Mouse (Mus musculus) midbrain, postnatal 0 days (tissue): ENCODE measurements around the gene Bmp2k. TPM values are rescaled to one million over a fixed set of nuclear protein-coding genes. Genes with fewer than 3 reads are reported as not detected.

Experiments
- ATAC-seq: fragments of 200-750 bp; cut with Nextera tagmentation; 2 replicates; pipeline ENCODE4 v1.8.0; 2017; ENCODE audit warnings: moderate number of reproducible peaks, mild to moderate bottlenecking, moderate TSS enrichment, moderate library complexity; ENCODE audit not compliant: low FRiP score
- DNase-seq: peaks from one replicate; pipeline ENCODE4 v3.0.0-alpha.2; 2015; ENCODE audit warnings: low spot score
- H3K27ac ChIP-seq: fragments of 300-500 bp; sonication (generic); 2 replicates; pipeline ENCODE4 v1.5.1; 2014; ENCODE audit warnings: low read depth, mild to moderate bottlenecking, low read length, mixed read lengths
- H3K27me3 ChIP-seq: fragments of 300-500 bp; sonication (generic); 2 replicates; pipeline ENCODE4 v1.6.1; 2014; ENCODE audit warnings: low read length, control low read depth, mixed read lengths; ENCODE audit not compliant: insufficient read depth
- H3K36me3 ChIP-seq: fragments of 300-500 bp; sonication (generic); 2 replicates; pipeline ENCODE4 v1.6.1; 2014; ENCODE audit warnings: low read length, control low read depth, mixed read lengths; ENCODE audit not compliant: insufficient read depth
- H3K4me1 ChIP-seq: fragments of 300-500 bp; sonication (generic); 2 replicates; pipeline ENCODE4 v1.6.1; 2014; ENCODE audit warnings: mild to moderate bottlenecking, control low read depth, antibody characterized with exemption, low read length, mixed read lengths; ENCODE audit not compliant: insufficient read depth
- H3K4me2 ChIP-seq: fragments of 300-500 bp; sonication (generic); 2 replicates; pipeline ENCODE4 v1.6.1; 2014; ENCODE audit warnings: low read depth, mild to moderate bottlenecking, low read length, mixed read lengths; ENCODE audit not compliant: poor library complexity, severe bottlenecking
- H3K4me3 ChIP-seq: fragments of 300-500 bp; sonication (generic); 2 replicates; pipeline ENCODE4 v1.5.1; 2014; ENCODE audit warnings: low read depth, mild to moderate bottlenecking, low read length, moderate library complexity
- H3K9ac ChIP-seq: fragments of 300-500 bp; sonication (generic); replicated peaks from 2 replicates; pipeline ENCODE4 v1.6.1; 2014; ENCODE audit warnings: mild to moderate bottlenecking, low read length, moderate library complexity, mixed read lengths; ENCODE audit not compliant: poor library complexity, severe bottlenecking
- H3K9me3 ChIP-seq: fragments of 300-500 bp; sonication (generic); 2 replicates; pipeline ENCODE4 v1.6.1; 2016; ENCODE audit warnings: low read length, control low read depth
- CTCF ChIP-seq: IDR thresholded peaks from 2 replicates; pipeline ENCODE4 v1.5.1; 2016; ENCODE audit warnings: antibody characterized with exemption, mild to moderate bottlenecking
- WGBS: fragments of 180-500 bp; shearing (Covaris S2); extraction: QIAGEN DNeasy Blood & Tissue Kit; methylation state at CpG from one replicate; pipeline ENCODE4 v1.1.7; 2014; 5-methylcytosine and 5-hydroxymethylcytosine counted together
- polyA plus RNA-seq: library from polyadenylated mRNA; unstranded; fragments of >200 nt; fragmentation: Nextera tagmentation; extraction: Ambion mirVana; gene quantifications from 2 replicates; pipeline ENCODE4 v1.2.1, GENCODE M21; 2015
- total RNA-seq: library from RNA; depleted of rRNA; stranded (reverse); fragments of >200 nt; gene quantifications from 2 replicates; pipeline ENCODE4 v1.2.3, GENCODE M21; 2014

Bmp2k gene
- total and polyA plus RNA-seq, 2 experiments from 2014 or later: 9.5 to 19.4 TPM

DNA sequence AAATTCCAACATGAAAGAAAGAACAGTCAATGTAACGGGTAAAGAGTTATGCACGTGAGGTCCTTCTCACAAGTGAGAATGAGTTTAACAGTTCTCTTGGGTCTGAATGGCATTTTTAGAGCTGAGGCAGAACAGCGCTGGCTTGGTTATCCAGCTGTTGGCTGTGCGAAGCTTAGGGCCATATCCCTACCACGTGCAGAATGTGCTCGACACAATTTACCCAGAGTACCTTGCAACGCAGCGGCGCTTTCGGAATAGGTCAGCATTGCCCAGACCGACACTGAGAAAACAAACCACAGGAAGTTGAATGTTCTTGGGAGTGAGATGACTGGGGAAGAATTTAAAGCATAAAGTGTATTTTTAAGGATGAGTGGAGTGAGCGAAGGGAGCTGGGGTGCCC is 127.5 kb downstream of the Bmp2k start:
- no peak overlapping the region for H3K9ac ChIP-seq
- H3K27ac ChIP-seq: no peak overlapping the region
- H3K9me3 ChIP-seq: no peaks in the 10 kb centered on the region
- H3K36me3 ChIP-seq: no peaks in the 10 kb centered on the region
- H3K27me3 ChIP-seq: 0 out of 2 replicates have a peak, but pooled peaks cover 4% of the 10 kb centered on the region
- no peaks in the 10 kb centered on the region for H3K4me1 ChIP-seq
- DNase-seq: no peak
- no peak for TF ChIP-seq CTCF
- no peak overlapping the region for H3K4me2 ChIP-seq
- H3K4me3 ChIP-seq: no peak overlapping the region
- 91% methylated on average over 12 of the region's 12 CpGs for WGBS
- ATAC-seq: no peak

DNA sequence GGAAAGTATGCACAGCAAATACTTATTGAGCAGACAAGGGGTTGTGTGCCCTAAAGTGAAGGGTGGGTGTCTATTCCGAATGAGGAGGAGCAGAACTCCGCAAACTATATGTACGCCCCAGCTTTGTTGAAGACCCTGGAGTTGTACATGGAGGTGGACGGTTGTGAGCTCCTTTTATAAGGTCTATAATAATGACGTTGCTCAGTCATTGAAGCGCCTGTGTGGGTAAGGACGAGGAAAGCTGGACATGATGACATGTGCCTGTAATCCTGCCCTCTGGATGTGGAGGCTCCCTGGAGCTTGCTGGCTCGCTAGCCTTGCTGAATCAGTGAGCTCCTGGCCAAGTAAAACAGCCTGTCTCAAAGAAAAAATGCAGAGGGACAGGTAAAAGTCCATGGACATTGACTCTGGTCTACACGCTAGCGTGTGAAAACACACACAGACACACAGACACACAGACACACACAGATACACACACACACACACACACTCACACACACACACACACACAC is 128.0 kb downstream of the Bmp2k start:
- Histone ChIP-seq H3K27me3 (0 out of 2 replicates have a peak, but pooled peaks cover 4% of the 10 kb centered on the region), H3K9me3 (no peaks in the 10 kb centered on the region), H3K4me3 (no peak overlapping the region), H3K36me3 (no peaks in the 10 kb centered on the region), H3K4me2 (no peak overlapping the region), H3K9ac (no peak overlapping the region), H3K27ac (no peak overlapping the region), H3K4me1 (no peaks in the 10 kb centered on the region)
- no peak for DNase-seq
- TF ChIP-seq CTCF: no peak
- 0 out of 2 replicates have a peak, but pooled peaks have one; percentile 11 for ATAC-seq
- 71% methylated on average over 10 of the region's 10 CpGs for WGBS

DNA sequence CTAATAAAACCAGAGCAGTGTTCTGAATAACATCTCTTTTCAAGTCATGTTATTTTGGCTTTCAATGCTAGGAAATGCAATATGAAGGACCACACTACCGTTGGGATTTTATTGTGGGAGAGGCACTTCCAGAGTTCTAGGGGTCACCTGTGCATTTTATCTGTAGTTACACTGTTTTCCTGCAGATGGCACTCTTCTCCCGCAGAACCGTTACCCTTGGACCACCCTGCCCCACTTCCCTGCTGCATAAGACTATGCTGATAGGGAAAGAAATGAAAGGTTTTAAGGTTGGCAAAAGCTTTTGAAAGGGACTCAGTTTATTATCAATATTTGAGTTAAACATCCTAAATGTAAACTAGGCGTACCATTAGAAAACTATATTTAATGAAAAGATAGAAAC is 128.5 kb downstream of the Bmp2k start:
- H3K9me3 ChIP-seq: no peaks in the 10 kb centered on the region
- no peaks in the 10 kb centered on the region for H3K36me3 ChIP-seq
- H3K4me2 ChIP-seq: no peak overlapping the region
- 0 out of 2 replicates have a peak, but pooled peaks cover 4% of the 10 kb centered on the region for H3K27me3 ChIP-seq
- H3K9ac ChIP-seq: no peak overlapping the region
- no peak overlapping the region for H3K27ac ChIP-seq
- peak; percentile 93 for TF ChIP-seq CTCF
- no peak overlapping the region for H3K4me3 ChIP-seq
- DNase-seq (peak; percentile 74), ATAC-seq (peak; percentile 84)
- 14% methylated on average over 4 of the region's 4 CpGs for WGBS
- no peaks in the 10 kb centered on the region for H3K4me1 ChIP-seq

DNA sequence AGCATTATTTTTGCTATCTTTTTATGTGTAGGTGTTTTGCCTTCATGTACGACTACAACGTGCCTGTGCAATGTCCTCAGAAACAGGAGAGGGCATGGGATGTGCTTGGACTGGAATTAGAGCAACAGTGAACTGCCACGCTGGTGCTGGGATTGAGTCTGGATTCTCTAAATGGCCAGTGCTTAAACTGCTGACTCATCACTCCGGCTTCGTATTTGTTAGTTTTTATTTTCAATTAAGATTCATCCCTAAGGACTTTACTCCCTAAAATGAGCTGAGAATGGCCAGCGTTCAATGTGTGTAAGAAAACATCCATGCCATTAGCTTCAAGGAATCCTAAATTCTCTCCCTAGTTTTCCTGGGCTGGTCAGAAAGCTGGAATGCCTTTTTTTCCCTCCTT is 129.8 kb downstream of the Bmp2k start:
- Histone ChIP-seq H3K9me3 (no peaks in the 10 kb centered on the region), H3K36me3 (no peaks in the 10 kb centered on the region), H3K27ac (no peak overlapping the region), H3K9ac (no peak overlapping the region), H3K4me1 (no peaks in the 10 kb centered on the region), H3K27me3 (0 out of 2 replicates have a peak, but pooled peaks cover 4% of the 10 kb centered on the region), H3K4me2 (no peak overlapping the region), H3K4me3 (no peak overlapping the region)
- WGBS: 85% methylated on average over 6 of the region's 6 CpGs
- ATAC-seq: no peak
- no peak for TF ChIP-seq CTCF
- DNase-seq: no peak

DNA sequence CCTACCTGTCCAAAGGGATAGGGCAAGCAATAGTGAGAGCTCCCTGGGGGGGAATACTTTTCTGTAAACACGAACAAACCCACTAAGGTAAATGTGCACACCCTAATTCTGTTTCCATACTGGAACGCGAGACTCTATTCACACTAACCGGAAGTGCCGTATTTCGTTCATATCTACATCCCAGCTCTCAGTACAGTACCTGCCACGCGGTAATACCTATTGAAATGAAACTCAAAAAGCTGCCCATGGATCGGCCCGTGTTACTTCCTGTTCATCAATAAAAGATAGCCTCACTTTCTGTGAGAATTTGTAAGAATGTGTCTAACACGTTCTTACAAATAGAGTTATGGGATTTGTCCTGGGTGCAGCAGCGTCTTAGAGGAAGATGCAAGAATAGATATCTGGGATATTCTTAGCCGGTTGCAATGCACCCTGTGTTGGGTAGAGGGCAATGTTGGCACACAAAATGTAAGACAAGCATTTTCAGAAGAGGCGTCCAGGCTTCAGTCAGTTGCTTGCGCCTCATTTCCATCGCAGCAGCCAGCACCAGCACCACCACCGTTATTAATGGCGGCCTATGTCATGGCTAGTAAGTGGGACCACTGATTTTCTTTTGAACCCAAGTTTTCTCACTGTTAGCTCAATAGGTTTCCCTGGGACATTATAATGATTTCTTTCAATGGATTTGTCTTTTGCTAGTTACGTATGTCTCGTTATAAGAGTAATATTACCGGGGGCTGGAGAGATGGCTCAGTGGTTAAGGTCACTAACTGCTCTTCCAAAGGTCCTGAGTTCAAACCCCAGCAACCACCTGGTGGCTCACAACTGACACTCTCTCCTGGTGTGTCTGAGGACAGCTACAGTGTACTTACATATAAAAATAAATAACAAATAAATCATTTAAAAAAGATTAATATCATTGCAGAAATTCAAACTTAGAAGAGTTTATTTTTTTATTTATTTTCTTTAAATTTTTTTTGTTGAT is 131.0 kb downstream of the Bmp2k start:
- Histone ChIP-seq H3K9me3 (no peaks in the 10 kb centered on the region), H3K4me2 (no peak overlapping the region), H3K9ac (no peak overlapping the region), H3K27ac (no peak overlapping the region), H3K27me3 (0 out of 2 replicates have a peak, but pooled peaks cover 4% of the 10 kb centered on the region), H3K4me3 (no peak overlapping the region), H3K4me1 (no peaks in the 10 kb centered on the region), H3K36me3 (no peaks in the 10 kb centered on the region)
- ATAC-seq (peak; percentile 77; the same call in 1 of the 2 replicates), DNase-seq (peak; percentile 87)
- peak; percentile 93 for TF ChIP-seq CTCF
- 49% methylated on average over 21 of the region's 21 CpGs for WGBS

DNA sequence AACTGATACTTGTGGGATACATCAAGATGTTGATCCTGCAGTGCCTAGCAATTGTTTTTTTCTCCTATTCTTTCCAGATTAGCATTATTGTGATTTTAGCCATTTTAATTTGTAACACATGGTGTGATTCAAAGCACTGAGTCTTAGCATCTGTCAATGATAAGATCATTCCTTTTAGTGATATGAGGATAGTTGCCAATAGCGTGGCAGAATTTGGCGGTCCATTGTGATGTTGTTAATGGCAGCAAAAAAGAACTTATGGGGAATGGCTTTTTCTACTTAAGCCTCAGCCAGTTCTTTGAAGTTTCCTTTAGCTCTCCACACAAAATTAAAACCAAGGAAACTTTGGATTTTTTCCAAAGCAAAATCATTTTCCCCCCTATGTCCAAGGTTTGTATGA is 132.1 kb downstream of the Bmp2k start:
- Histone ChIP-seq H3K9me3 (no peaks in the 10 kb centered on the region), H3K4me1 (no peaks in the 10 kb centered on the region), H3K36me3 (no peaks in the 10 kb centered on the region), H3K9ac (no peak overlapping the region), H3K4me3 (no peak overlapping the region), H3K27me3 (0 out of 2 replicates have a peak, but pooled peaks cover 4% of the 10 kb centered on the region), H3K27ac (no peak overlapping the region), H3K4me2 (no peak overlapping the region)
- ATAC-seq (no peak), DNase-seq (no peak)
- WGBS: 79% methylated on average over 2 of the region's 2 CpGs
- TF ChIP-seq CTCF: no peak
